Mouse (Mus musculus) bone marrow macrophage, adult 2 months (primary cell): ENCODE data around the gene Asprv1. TPM values are rescaled to one million over a fixed set of nuclear protein-coding genes. Genes with fewer than 3 reads are reported as not detected.

Experiments used
- H3K27ac ChIP-seq: 2 replicates; pipeline ENCODE4 v1.5.1; 2012; ENCODE audit warnings: low read depth, low read length; ENCODE audit not compliant: insufficient read depth
- H3K4me1 ChIP-seq: 2 replicates; pipeline ENCODE4 v1.6.1; 2012; ENCODE audit warnings: low read length; ENCODE audit not compliant: control insufficient read depth, insufficient read depth
- H3K4me3 ChIP-seq: 2 replicates; pipeline ENCODE4 v1.5.1; 2012; ENCODE audit warnings: mild to moderate bottlenecking, low read length, moderate library complexity; ENCODE audit not compliant: insufficient read depth
- CTCF ChIP-seq: IDR thresholded peaks from 2 replicates; pipeline ENCODE4 v1.5.1; 2012; ENCODE audit warnings: low read depth, mild to moderate bottlenecking, low read length, moderate library complexity
- POLR2A ChIP-seq: IDR thresholded peaks from 2 replicates; pipeline ENCODE4 v1.6.1; 2012; ENCODE audit warnings: mild to moderate bottlenecking, low read depth, low read length, borderline replicate concordance
- polyA plus RNA-seq: library from polyadenylated mRNA; stranded (reverse); fragments of >200 nt; gene quantifications from 2 replicates; pipeline ENCODE4 v1.2.4, GENCODE M21; 2012; ENCODE audit not compliant: missing spikeins, insufficient read depth, insufficient read length

Asprv1 gene
- polyA plus RNA-seq, 1 experiment = not detected

DNA sequence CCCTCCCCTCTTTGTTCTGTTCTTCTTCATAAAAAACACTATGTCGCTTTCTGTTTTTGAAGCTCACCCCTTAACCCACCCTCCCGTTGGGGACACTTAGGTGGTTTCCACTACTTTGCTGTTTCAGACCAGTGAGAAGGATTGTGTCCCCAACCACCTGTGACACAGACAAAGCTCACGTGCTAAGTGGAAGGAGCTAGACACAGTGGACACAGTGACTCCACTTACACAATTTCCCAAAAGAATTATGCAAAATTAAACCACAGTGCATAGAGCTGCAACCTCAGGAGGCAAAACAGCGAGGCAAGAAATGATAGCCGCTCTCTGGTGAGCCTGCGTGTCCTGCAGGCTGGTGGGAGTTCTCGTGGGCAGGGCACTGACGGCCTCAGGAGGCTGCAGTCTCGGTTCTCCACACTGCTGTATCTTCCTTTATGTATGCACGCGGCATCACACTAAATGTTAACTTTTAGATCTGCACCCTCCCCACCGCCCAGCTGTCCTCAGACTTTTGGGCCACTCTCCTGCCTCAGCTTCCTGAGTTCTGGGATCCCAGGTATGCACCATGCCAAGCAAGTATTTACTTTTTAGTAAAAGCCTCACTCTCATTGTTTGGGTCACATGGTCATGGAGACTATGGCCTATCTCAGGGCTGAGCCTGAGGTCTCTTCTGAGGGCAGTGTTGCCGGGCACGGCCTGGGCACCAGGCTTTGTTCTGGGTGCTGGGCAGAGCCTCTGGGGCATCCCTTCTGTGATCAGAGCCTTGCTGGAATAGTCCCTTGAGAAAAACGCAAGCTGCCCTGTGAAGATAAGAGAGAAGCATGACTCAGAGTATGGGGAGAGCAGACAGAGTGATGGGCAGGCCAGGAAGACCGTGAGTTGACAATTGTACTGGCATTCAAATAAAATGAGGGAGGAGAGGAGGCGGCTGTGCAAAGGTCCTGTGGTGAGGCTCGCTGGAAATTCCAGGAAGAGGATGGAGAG, 11.5 kb downstream of the Asprv1 start:
- TF ChIP-seq POLR2A = no peak
- no peak for TF ChIP-seq CTCF
- H3K4me1 ChIP-seq = peaks cover 14% of the 10 kb centered on the region
- H3K27ac ChIP-seq = no peak overlapping the region
- H3K4me3 ChIP-seq = no peak overlapping the region

DNA sequence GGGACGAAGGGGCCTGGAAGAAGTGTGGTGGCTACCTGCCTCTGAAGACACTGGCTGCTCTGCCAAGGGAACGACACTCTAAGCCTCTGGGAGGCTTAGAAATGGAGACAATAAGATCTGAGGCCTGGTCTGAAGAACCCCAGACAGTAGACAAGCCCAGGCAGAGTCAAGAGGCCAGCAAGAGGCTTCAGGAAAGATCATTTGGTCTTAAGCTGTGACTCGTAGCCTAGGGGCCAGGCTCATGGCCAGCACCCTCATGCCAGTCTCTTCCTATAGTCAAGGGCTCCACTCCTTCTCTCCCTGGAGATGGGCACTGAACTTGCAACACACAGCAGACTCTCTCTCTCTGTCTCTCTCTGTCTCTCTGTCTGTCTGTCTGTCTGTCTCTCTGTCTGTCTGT, 12.2 kb downstream of the Asprv1 start:
- H3K4me1 ChIP-seq = peaks cover 14% of the 10 kb centered on the region
- TF ChIP-seq CTCF = no peak
- TF ChIP-seq POLR2A = no peak
- H3K27ac ChIP-seq = no peak overlapping the region
- H3K4me3 ChIP-seq = no peak overlapping the region

DNA sequence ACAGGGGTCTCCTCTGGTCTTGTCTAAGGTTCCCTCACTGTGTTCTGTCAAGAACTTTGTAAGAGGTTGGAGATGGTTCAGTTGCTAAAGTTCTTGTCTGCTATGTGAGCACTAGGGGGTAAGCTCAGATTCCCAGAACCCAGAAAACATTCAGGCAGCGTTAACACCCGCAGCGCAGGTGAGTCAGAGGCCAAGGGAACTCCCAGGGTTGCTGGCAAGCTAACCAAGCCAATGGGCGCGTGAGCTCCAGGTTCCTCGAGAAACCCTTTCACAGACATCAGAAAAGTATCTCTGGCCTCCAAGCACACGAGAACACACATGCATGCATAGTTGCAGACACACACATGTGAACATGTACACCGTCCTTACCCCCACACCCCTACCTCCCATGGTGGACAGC, 12.8 kb downstream of the Asprv1 start:
- TF ChIP-seq POLR2A (no peak), CTCF (no peak)
- no peak overlapping the region for H3K4me3 ChIP-seq
- H3K4me1 ChIP-seq = peaks cover 14% of the 10 kb centered on the region
- H3K27ac ChIP-seq = no peak overlapping the region

DNA sequence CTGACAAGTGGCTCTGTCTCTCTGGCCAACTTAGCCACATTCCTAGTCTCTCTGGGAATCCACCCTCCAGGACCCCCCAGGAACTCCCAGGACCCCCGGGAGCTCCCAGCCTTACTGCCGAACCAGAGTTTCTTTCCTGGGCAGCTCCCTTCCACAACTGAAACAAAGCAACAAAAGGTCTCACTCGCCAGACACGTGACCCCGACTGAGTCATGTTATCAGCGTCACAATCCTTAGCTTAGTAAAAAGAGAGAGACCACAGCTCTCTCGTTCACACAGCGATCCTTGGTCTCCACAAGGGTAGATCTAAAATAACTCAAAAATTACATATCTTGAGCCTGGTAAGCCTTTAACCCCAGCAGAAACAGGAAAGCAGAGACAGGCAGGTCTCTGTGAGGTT, 13.8 kb downstream of the Asprv1 start:
- Histone ChIP-seq H3K4me3 (no peak overlapping the region), H3K27ac (no peak overlapping the region), H3K4me1 (peaks cover 14% of the 10 kb centered on the region)
- TF ChIP-seq POLR2A = no peak
- no peak for TF ChIP-seq CTCF

DNA sequence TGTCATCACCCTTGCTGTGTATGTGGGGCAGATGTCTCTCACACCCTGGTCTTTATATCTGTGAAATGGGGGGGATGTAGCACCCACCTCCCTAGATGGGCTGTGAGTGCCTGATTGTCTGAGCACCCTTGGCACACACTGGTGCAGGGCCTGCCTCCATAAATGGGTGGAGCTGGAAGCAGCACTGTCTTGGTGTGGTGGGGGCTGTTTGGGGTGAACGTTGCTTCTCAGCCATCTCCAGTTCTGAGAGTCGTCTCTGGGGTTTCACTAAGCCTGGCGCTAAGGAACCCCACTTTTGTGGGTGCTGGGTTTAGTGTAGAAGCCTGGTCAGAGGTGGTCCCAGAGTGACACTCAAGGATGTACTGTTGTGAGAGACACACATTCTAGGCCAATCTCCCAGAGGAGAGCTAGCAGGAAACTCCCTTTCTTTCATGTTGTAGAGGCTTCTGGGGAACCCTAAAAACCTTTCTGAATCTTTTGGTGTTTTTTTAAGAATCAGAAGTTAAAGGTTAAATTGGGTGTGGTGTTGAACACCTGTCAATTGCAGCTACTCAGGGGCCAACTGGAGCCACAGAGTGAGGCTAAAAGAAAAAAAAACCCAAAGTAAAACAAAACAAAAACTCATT, 16.9 kb downstream of the Asprv1 start:
- no peak overlapping the region for H3K4me3 ChIP-seq
- H3K4me1 ChIP-seq = peaks cover 4% of the 10 kb centered on the region
- no peak for TF ChIP-seq CTCF
- TF ChIP-seq POLR2A = no peak
- H3K27ac ChIP-seq = no peak overlapping the region

DNA sequence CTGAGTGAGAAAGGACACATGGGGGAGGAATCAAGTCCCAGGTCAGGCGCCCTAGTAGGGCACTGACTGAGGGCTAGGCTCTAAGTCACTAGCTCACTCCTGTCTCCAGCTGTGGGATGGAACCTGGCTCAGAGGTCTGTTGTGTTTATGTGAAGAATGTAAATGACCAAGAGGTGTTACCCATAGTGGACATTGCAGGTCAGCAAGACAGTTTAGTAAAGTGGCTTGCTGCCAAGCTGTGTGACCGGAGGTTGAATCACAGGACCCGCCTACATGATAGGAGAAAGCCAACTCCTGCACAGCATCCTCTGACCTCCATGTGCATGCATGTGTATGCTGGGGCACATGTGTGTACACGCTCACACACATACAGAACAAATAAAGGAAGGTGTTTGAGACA, 17.6 kb downstream of the Asprv1 start:
- Histone ChIP-seq H3K4me3 (no peak overlapping the region), H3K27ac (no peak overlapping the region), H3K4me1 (no peaks in the 10 kb centered on the region)
- no peak for TF ChIP-seq CTCF
- TF ChIP-seq POLR2A = no peak

DNA sequence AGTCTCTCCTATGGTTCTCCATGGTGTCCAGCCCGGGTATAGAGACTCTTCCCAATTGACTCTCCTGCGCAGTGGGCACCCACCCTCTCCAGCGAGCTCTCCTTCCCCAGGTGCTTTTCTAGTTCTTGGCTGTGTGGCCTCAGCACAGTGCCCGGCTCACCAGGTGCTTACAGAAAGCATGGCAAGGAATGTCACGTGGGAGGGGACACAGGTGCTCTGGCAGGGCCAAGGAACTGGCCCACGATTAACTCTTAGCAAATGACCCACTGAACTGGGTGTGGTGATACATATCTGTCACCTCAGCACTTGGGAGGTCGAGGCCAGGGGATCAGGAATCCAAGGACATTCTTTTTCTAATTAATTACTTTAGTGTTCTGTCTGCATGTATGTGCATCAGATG, 18.2 kb downstream of the Asprv1 start:
- Histone ChIP-seq H3K27ac (no peak overlapping the region), H3K4me1 (no peaks in the 10 kb centered on the region)
- TF ChIP-seq POLR2A (no peak), CTCF (no peak)

DNA sequence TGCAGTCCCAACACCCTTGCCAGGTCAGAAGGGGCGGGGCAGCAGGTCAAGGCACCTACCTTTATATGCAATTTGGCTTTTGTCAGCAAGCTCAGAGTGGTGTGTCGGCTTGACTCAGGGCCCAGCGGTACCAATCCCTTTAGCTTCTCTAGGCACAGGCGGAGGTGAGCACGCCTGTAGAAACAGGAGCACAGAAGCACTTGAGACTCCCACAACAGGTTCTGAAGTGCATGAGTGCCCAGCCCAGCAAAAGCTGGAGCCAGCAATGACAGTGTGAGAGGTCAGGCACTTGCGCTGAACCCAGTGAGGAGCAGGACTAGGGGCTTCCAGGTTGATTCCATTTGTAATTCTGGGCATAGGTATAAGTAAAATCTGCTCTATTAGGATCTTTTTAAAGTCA, 25.1 kb downstream of the Asprv1 start:
- Histone ChIP-seq H3K4me3 (no peak overlapping the region), H3K4me1 (peaks cover 15% of the 10 kb centered on the region), H3K27ac (no peak overlapping the region)
- TF ChIP-seq POLR2A (no peak), CTCF (no peak)

More for the DNA sequence above, 18.2 kb downstream of the Asprv1 start:
- no peak overlapping the region for H3K4me3 ChIP-seq

DNA sequence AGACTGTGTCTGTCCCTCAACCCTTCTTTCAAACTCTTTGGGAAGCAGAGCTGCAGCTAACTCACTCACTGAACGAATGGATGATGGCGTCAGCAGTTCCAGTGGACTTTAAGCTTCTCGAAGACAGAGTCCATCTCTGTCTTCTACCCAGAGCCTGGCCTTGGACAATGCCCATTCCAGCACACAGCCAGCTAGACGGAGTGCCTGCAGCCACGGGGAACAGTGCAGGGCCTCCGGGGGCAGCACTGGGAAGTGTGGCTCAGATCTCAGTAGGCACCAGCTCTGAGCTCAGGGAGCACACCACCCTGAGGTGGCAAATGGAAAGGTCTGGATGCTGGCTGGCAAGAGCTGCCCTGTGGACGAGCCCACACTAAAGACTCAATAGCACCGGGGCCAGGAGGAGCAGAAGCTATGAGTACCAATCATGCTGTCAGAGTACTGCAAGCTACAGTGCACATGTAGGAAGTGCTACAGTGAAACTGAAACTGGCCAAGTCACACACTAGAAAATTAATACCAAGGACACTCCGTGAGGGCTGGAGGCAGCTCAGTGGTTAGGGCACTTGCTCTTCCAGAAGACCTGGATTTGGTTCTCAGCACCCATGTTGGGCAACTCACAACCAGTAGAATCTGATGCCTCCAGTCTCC, 26.4 kb downstream of the Asprv1 start:
- H3K4me1 ChIP-seq = peaks cover 21% of the 10 kb centered on the region
- no peak overlapping the region for H3K4me3 ChIP-seq
- no peak overlapping the region for H3K27ac ChIP-seq
- no peak for TF ChIP-seq POLR2A
- TF ChIP-seq CTCF = no peak

DNA sequence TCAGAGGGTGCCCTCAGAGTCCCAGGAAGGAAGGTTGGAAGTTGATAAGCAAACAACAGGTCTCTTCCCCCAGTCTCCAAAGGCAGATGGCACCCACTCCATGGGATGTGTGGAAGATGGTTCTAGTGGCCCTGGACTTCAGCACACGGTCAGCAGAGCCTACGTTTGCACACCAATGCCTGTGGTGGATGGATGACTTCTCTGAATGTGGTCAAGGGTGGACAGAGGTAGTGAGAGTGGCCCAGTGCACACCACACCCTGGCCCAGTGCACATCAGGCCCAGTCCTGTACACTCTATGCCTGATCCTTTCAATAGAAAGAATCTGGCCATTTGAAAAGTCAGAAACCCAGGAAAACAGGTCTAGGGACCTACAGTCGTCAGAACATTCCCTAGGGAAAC, 30.5 kb downstream of the Asprv1 start:
- TF ChIP-seq POLR2A = no peak
- no peak for TF ChIP-seq CTCF
- Histone ChIP-seq H3K4me1 (peaks cover 36% of the 10 kb centered on the region), H3K4me3 (no peak overlapping the region), H3K27ac (no peak overlapping the region)
